Mouse (Mus musculus) left cerebral cortex, adult 18-20 months (tissue): ENCODE data around the gene Gpt2. TPM values are rescaled to one million over a fixed set of nuclear protein-coding genes. Genes with fewer than 3 reads are reported as not detected.

Source experiments
- DNase-seq, 2 experiments: peaks; one replicate each; pipeline ENCODE4 v3.0.0; 2021 to 2022; ENCODE audit warnings: low spot score in 2 of 2, mixed read lengths in 1 of 2
- long read RNA-seq, 2 experiments: library from polyadenylated mRNA; stranded (forward); transcript quantifications; one replicate each; pipeline ENCODE4 v2.0.0; 2021
- total RNA-seq, 2 experiments: library from RNA; stranded (reverse); gene quantifications; 2 replicates each; pipeline ENCODE4 v1.2.3; 2021

Gpt2 gene
- total RNA-seq, result 10 to 100 TPM; 52.6 to 58.0 TPM
- long read RNA-seq, experiment 1, transcript Gpt2-201 (12 exons, 3,639 nt), result major isoform, 62 of 90 reads
- long read RNA-seq, experiment 1, partial matches to known transcripts, result 5 of 90 reads
- long read RNA-seq, experiment 1, other reads (novel, unspliced or antisense), result 21 of 90 reads
- long read RNA-seq, experiment 2, transcript Gpt2-201 (12 exons, 3,639 nt), result major isoform, 28 of 46 reads
- long read RNA-seq, experiment 2, partial matches to known transcripts, result 6 of 46 reads
- long read RNA-seq, experiment 2, other reads (novel, unspliced or antisense), result 11 of 46 reads

- DNase-seq, result peak; percentile 92 to 97
These were observed at the start of gene Gpt2 for GRCm38 (mm10) chr8:85492125-85492875. Gene Gpt2 (plus strand): TSS chr8:85492576.

DNA sequence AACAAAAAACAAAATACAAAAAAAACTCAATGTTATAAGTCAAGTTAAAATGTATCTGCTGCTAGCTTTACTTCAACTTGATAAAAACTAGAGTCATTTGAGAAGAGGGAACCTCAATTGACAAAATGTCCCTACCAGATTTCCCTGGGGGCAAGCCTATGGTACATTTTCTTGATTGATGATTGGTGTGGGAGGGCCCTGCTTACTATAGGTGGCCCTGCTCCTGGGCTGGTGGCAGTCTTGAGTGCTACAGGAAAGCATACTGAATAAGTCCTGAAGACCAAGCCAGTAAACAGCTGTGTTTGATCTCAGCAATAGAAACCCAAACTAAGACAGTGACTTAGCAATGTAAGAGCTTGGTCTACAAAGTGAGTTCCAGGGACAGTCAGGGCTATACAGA, 48.3 kb upstream of the Gpt2 start:
- DNase-seq, result no peak

- no peak for DNase-seq
These were observed 46.3 kb upstream of the Gpt2 start for GRCm38 (mm10) chr8:85445936-85446685.

DNA sequence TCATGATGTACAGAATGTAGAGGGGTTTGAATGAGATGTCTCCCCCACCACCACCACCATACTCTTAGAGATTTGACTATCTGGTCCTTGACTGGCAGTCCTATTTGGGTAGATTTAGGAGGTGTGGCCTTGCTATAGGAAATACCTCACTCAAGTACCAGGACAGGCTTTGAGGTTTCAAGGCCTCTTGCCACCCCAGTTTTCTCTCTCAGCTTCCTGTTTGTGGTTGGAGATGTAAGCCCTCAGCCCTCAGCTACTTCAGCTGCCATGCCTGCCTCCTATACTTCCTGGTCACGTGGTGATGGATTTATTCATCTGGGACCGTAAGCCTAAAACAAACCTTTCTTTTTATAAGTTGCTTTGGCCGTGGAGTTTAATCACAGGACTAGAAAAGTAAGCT, 42.0 kb upstream of the Gpt2 start:
- no peak for DNase-seq

DNA sequence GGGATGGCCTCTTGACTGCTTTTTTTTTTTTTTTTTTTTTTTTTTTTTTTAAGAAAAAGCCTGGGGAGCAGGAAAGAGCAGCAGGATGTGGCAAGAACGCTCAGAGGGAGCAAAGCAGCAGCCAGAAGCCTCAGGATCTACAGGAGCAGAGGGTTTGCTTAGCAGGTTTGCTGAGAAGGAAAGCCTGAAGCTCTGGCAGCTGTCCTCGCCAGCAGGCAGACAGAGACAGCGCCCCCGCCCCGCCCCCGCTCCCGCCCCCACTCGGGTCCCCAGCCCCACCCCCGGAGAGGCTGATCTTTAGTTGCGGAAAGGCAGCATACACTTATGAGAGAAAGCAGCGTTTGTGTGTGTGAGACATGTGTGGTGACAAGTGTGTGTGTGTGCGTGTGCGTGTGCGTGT, 40.0 kb upstream of the Gpt2 start:
- no peak for DNase-seq

- no peak for DNase-seq
These were observed 39.1 kb upstream of the Gpt2 start for GRCm38 (mm10) chr8:85453256-85453655.

DNA sequence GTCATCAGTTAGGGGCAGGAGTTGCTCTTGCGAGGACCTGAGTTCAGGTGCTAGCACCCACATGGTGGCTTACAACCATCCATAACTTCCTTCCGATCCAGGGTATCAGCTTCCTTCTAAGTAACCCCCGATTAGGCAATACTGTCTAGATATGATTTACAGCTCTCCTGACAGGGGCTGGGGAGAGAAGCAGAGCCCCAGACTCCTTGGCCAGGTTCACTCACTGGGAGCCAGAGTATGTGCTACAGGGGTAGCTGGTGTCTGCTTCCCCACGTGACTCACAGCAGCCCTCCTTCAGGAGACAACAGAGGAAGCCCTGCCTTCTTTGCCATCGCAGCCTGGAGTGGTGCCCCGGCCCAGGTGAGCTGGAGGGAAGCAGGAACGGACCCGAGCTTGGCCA, 37.6 kb upstream of the Gpt2 start:
- no peak for DNase-seq

- DNase-seq, result peak; percentile 60 to 69
These were observed 35.8 kb upstream of the Gpt2 start for GRCm38 (mm10) chr8:85456536-85456935.

DNA sequence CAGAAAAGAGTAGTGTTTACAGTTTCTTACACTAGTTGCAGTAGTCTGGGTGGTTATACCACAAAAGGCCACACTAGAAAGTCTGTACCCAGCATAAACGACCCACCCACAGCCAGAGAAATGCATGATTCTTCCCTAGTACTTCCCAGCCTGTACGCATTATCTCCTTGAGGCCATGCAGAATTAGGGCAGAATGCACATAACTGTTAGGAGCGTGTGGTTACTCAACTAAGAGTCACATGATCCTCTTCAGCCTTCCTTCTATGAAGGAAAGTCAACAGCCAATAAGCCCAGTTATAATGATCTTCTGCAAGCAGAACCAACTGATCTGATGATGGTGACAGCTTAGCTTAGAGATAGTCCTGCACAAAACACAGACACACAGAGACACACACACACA, 32.8 kb upstream of the Gpt2 start:
- DNase-seq, result no peak

GRCm38 (mm10) chr8:85460804-85461203, 31.6 kb upstream of the Gpt2 start:
- no peak for DNase-seq

DNA sequence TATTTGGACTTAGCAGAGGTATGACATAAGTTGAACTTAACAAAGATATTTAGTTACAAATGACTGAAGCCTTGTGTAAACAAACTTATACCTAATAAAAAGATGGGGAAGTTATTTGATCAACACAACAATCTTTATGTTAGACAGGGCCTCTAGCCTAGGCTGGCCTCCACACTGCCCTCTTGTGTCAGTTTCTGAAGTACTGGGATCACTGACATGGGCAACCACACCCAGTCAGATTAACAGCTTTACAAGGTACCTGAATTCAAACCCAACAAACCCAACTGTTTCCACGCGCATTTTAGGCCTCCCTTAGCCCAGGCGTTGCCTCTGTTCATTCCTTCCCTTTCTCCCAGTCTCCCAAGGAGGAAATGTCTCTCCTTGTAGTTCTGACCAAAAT, 31.0 kb upstream of the Gpt2 start:
- peak in 1 of 2 experiments; percentile 9 for DNase-seq

DNA sequence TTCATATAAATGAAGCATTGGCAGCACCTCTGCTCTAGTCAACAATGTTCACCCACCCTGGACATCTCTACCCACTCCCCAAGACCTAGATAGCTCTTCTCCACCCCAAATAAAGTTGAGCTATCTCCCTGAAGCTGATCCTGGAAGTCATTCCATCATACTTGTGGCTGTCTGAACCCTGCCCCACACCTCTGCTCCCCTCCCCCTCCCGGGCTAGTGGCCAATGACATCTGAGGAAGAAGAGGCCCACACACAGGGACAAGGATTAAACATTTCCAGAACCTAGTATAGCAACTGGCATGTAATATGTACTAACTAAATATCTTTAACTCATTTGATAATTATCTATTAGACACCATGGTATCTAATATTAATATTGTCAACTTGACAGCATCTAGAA, 29.9 kb upstream of the Gpt2 start:
- no peak for DNase-seq

- no peak for DNase-seq
These were observed 28.1 kb upstream of the Gpt2 start for GRCm38 (mm10) chr8:85464316-85464715.

DNA sequence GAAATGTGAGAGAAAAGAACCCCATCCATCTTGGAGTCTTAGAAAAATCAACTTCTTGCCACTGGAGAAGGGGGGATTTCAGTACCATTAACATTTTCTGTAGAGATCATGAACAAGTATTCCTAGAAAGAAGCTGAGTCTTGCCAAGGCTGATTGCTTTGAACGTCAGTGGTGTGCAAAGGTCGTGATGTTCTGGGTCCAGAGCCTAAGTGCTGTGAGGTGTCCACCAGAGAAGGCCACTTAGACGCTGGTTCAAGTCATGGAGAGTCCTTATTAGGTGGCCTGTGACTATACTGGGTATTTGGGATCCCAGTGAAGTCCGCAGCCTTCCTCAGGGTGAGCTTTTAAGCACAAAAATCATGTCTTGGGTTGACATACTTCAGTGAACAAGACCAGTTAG, 26.3 kb upstream of the Gpt2 start:
- no peak for DNase-seq

- no peak for DNase-seq
These were observed 21.6 kb upstream of the Gpt2 start for GRCm38 (mm10) chr8:85470753-85471152.

GRCm38 (mm10) chr8:85472800-85473199, 19.6 kb upstream of the Gpt2 start:
- DNase-seq, result no peak

GRCm38 (mm10) chr8:85473246-85473645, 19.1 kb upstream of the Gpt2 start:
- DNase-seq, result no peak

DNA sequence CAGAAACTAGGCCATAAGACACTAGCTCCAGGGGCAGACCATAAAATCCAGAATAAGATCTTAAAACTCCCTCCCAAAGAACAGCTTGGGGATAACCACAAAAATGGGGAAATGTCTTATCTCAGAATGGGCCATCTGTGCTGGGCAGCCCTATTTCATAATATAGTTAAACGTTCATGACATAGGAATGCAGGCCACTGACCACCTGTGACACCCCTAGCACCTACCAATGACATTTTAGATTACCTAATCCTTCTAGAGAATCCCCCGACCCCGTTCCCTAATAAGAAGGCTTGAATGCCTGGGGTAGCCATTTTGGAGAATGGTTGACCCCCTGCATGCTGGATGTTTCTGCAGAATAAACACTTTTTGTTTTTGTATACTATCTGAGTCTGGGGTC, 17.5 kb upstream of the Gpt2 start:
- no peak for DNase-seq

- DNase-seq, result no peak
These were observed 15.3 kb upstream of the Gpt2 start for GRCm38 (mm10) chr8:85476970-85477545.

DNA sequence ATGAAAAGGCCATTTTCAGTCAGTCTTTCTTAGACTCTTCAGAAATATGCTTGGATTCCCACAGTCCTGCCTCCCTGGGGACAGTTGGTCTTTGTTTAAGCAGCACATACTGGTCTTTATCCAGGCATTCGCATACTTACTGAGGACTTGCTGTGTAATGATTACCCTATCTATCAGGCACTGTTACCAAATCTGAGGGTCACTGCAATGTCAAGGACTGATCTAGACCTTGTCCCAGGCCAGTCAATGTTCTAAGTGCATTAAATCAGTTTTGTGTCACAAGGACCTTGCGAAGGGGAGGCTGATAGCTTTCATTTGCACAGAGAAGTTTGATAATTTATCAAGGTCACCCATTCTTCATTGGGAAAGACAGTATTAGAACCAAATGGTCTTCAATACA, 14.0 kb upstream of the Gpt2 start:
- no peak for DNase-seq

DNA sequence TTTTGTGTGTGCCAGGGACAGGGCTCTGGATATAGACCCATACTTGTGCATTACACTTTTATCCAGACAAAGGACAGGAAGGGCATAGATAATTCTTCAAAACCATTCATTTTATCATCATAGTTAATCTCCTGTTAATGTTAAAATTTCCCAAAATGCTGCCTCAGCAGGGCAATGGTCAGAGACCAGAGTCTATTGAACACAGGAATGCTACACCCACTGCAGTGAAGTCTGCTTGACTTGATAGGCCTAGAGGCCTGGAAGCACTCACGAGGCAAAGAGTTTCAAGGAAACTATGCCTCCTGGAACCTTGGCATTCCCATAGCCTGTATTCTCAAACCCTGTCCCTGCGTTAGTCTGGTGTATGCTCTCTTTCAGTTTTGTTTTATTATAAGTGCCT, 12.7 kb upstream of the Gpt2 start:
- DNase-seq, result no peak

GRCm38 (mm10) chr8:85481900-85482299, 10.5 kb upstream of the Gpt2 start:
- peak; percentile 33 to 46 for DNase-seq
